Mouse (Mus musculus) heart, embryonic 14.5 days (tissue): ENCODE results near the gene Tubgcp4. TPM values are rescaled to one million over a fixed set of nuclear protein-coding genes. Genes with fewer than 3 reads are reported as not detected.
A peak's percentile ranks its signal among the peaks of the same experiment; 100 is the strongest.
"Not testable (repeated sequence)": the region's sequence is repeated elsewhere in the genome, so short reads cannot be mapped to it uniquely, and the experiment has no call there.

Source experiments
- ATAC-seq: fragments of 200-750 bp; cut with Nextera tagmentation; 2 replicates; pipeline ENCODE4 v1.8.0; 2017; ENCODE audit warnings: low read depth, moderate TSS enrichment; ENCODE audit not compliant: insufficient number of reproducible peaks, insufficient read depth, low FRiP score
- H3K27ac ChIP-seq, 2 experiments: fragments of 200-500 bp in 1 of 2; fragments of 300-500 bp in 1 of 2; sonication (generic) in 1 of 2; replicated peaks in 1 of 2; 2 replicates each; pipeline ENCODE4 v1.5.1; 2012 to 2014; ENCODE audit warnings: low read depth in 2 of 2, low read length in 2 of 2, control low read depth in 1 of 2, mild to moderate bottlenecking in 1 of 2, mixed read lengths in 1 of 2; ENCODE audit not compliant: control insufficient read depth in 1 of 2, insufficient read depth in 1 of 2
- H3K27me3 ChIP-seq: fragments of 300-500 bp; sonication (generic); 2 replicates; pipeline ENCODE4 v1.6.1; 2014; ENCODE audit warnings: mild to moderate bottlenecking, low read length, control low read depth; ENCODE audit not compliant: control insufficient read depth, insufficient read depth
- H3K36me3 ChIP-seq: fragments of 300-500 bp; sonication (generic); 2 replicates; pipeline ENCODE4 v1.6.1; 2014; ENCODE audit warnings: mild to moderate bottlenecking, control low read depth, low read length, mixed read lengths; ENCODE audit not compliant: control insufficient read depth, insufficient read depth
- H3K4me1 ChIP-seq, 2 experiments: fragments of 200-500 bp in 1 of 2; fragments of 300-500 bp in 1 of 2; sonication (generic) in 1 of 2; 2 replicates each; pipeline ENCODE4 v1.6.1; 2012 to 2014; ENCODE audit warnings: low read length in 2 of 2, control low read depth in 1 of 2, mixed read lengths in 1 of 2; ENCODE audit not compliant: control insufficient read depth in 2 of 2, insufficient read depth in 2 of 2
- H3K4me2 ChIP-seq: fragments of 300-500 bp; sonication (generic); 2 replicates; pipeline ENCODE4 v1.6.1; 2014; ENCODE audit warnings: mild to moderate bottlenecking, low read length
- H3K4me3 ChIP-seq, 2 experiments: fragments of 200-500 bp in 1 of 2; fragments of 300-500 bp in 1 of 2; sonication (generic) in 1 of 2; 2 replicates each; pipeline ENCODE4 v1.5.1; 2012 to 2014; ENCODE audit warnings: low read length in 2 of 2, mild to moderate bottlenecking in 2 of 2, control low read depth in 1 of 2, low read depth in 1 of 2, moderate library complexity in 1 of 2; ENCODE audit not compliant: control insufficient read depth in 1 of 2, insufficient read depth in 1 of 2
- H3K9ac ChIP-seq: fragments of 300-500 bp; sonication (generic); 2 replicates; pipeline ENCODE4 v1.6.1; 2014; ENCODE audit warnings: mild to moderate bottlenecking, low read length
- H3K9me3 ChIP-seq: fragments of 300-500 bp; sonication (generic); 2 replicates; pipeline ENCODE4 v1.6.1; 2016; ENCODE audit warnings: low read length, control low read depth; ENCODE audit not compliant: control insufficient read depth
- WGBS: fragments of 180-500 bp; shearing (Covaris S2); extraction: QIAGEN DNeasy Blood & Tissue Kit; methylation state at CpG from one replicate; pipeline ENCODE4 v1.1.7; 2014; 5-methylcytosine and 5-hydroxymethylcytosine counted together
- polyA plus RNA-seq: library from polyadenylated mRNA; unstranded; fragments of >200 nt; fragmentation: Nextera tagmentation; extraction: Ambion mirVana; gene quantifications from 2 replicates; pipeline ENCODE4 v1.2.1, GENCODE M21; 2014

Tubgcp4 gene
- 31.5 and 33.5 TPM in 2 replicates for polyA plus RNA-seq

GRCm38 (mm10) chr2:121170481-121170971 is at the start of gene Tubgcp4:
Gene Tubgcp4, plus strand, starts transcription at chr2:121170654.
- Histone ChIP-seq H3K36me3 (peaks cover 39% of the 10 kb centered on the region), H3K9ac (peak within 1 kb of the TSS; percentile 91), H3K9me3 (no peaks in the 10 kb centered on the region), H3K4me3 (peak within 1 kb of the TSS; percentile 59 to 82), H3K27me3 (no peaks in the 10 kb centered on the region), H3K4me1 (peaks cover 5 to 16% of the 10 kb centered on the region in 2 experiments), H3K27ac (peak within 1 kb of the TSS; percentile 69 to 90), H3K4me2 (peak within 1 kb of the TSS; percentile 97)
- WGBS = under 1% methylated on average over 38 of the region's 38 CpGs
- ATAC-seq = peak; percentile 33; the same call in 1 of the 2 replicates

GRCm38 (mm10) chr2:121126302-121126701 is 44.2 kb upstream of the Tubgcp4 start:
- not testable (repeated sequence) for H3K27ac ChIP-seq, H3K4me3 ChIP-seq, H3K4me1 ChIP-seq, H3K9ac ChIP-seq, H3K27me3 ChIP-seq, ATAC-seq, H3K36me3 ChIP-seq, H3K9me3 ChIP-seq, H3K4me2 ChIP-seq
- 86% methylated on average over 5 of the region's 5 CpGs for WGBS

GRCm38 (mm10) chr2:121127536-121127935 is 42.9 kb upstream of the Tubgcp4 start:
- WGBS = 94% methylated on average over 1 of the region's 1 CpGs

GRCm38 (mm10) chr2:121128865-121129620 is 41.4 kb upstream of the Tubgcp4 start:
- H3K36me3 ChIP-seq = no peaks in the 10 kb centered on the region
- no peak overlapping the region for H3K4me3 ChIP-seq
- no peak overlapping the region for H3K27ac ChIP-seq
- WGBS = 55% methylated on average over 9 of the region's 9 CpGs
- ATAC-seq = no peak
- H3K4me1 ChIP-seq = no peaks in the 10 kb centered on the region
- H3K4me2 ChIP-seq = no peak overlapping the region
- no peaks in the 10 kb centered on the region for H3K9me3 ChIP-seq
- no peaks in the 10 kb centered on the region for H3K27me3 ChIP-seq
- H3K9ac ChIP-seq = no peak overlapping the region

More at GRCm38 (mm10) chr2:121127536-121127935, 42.9 kb upstream of the Tubgcp4 start:
- no peak for ATAC-seq
- no peak overlapping the region for H3K4me2 ChIP-seq
- no peak overlapping the region for H3K27ac ChIP-seq
- no peaks in the 10 kb centered on the region for H3K36me3 ChIP-seq
- no peaks in the 10 kb centered on the region for H3K9me3 ChIP-seq
- H3K4me1 ChIP-seq = no peaks in the 10 kb centered on the region
- H3K4me3 ChIP-seq = no peak overlapping the region
- no peak overlapping the region for H3K9ac ChIP-seq
- H3K27me3 ChIP-seq = no peaks in the 10 kb centered on the region

- no peak for ATAC-seq
- no peak overlapping the region for H3K4me2 ChIP-seq
Observed at GRCm38 (mm10) chr2:121132822-121133221, 37.6 kb upstream of the Tubgcp4 start.

GRCm38 (mm10) chr2:121137371-121137770 is 33.1 kb upstream of the Tubgcp4 start:
- Histone ChIP-seq H3K4me1 (peaks cover 10 to 30% of the 10 kb centered on the region in 2 experiments), H3K4me3 (no peak overlapping the region), H3K9me3 (no peaks in the 10 kb centered on the region), H3K27me3 (no peaks in the 10 kb centered on the region), H3K9ac (no peak overlapping the region), H3K27ac (no peak overlapping the region), H3K4me2 (peak overlapping the region; percentile 95; the same call in 1 of the 2 replicates), H3K36me3 (peaks cover 13% of the 10 kb centered on the region)
- no peak for ATAC-seq
- WGBS = 93% methylated on average over 4 of the region's 4 CpGs

More at GRCm38 (mm10) chr2:121132822-121133221, 37.6 kb upstream of the Tubgcp4 start:
- no peaks in the 10 kb centered on the region for H3K27me3 ChIP-seq
- 62% methylated on average over 1 of the region's 1 CpGs for WGBS
- no peak overlapping the region for H3K27ac ChIP-seq
- peaks cover 3% of the 10 kb centered on the region; the same call in 1 of the 2 replicates for H3K36me3 ChIP-seq
- H3K4me3 ChIP-seq = no peak overlapping the region
- no peak overlapping the region for H3K9ac ChIP-seq
- H3K9me3 ChIP-seq = no peaks in the 10 kb centered on the region
- peaks cover 0 to under 1% of the 10 kb centered on the region in 2 experiments; a peak in 1 of 4 replicates for H3K4me1 ChIP-seq

- H3K36me3 ChIP-seq = peaks cover 27% of the 10 kb centered on the region
- ATAC-seq = peak; percentile 10; the same call in 1 of the 2 replicates
- 32% methylated on average over 29 of the region's 29 CpGs for WGBS
- peaks cover 10 to 30% of the 10 kb centered on the region in 2 experiments for H3K4me1 ChIP-seq
- no peaks in the 10 kb centered on the region for H3K9me3 ChIP-seq
- H3K4me3 ChIP-seq = peak overlapping the region; percentile 71 to 89
- H3K9ac ChIP-seq = peak overlapping the region; percentile 94
- peak overlapping the region; percentile 95 for H3K4me2 ChIP-seq
- no peaks in the 10 kb centered on the region for H3K27me3 ChIP-seq
- H3K27ac ChIP-seq = peak overlapping the region; percentile 93 to 99
Observed at GRCm38 (mm10) chr2:121139266-121140017, 31.0 kb upstream of the Tubgcp4 start.
